Mouse (Mus musculus) spleen, adult 12 weeks (tissue): Measurements from ENCODE around the gene Ngrn.

Source experiments
- DNase-seq: peaks from one replicate; pipeline ENCODE4 v3.0.0; 2022; ENCODE audit warnings: low spot score

Ngrn gene

GRCm38 (mm10) chr7:80260625-80261371 is at the start of gene Ngrn:
Gene Ngrn (plus strand): TSS chr7:80261215.
- DNase-seq: peak; percentile 76

DNA sequence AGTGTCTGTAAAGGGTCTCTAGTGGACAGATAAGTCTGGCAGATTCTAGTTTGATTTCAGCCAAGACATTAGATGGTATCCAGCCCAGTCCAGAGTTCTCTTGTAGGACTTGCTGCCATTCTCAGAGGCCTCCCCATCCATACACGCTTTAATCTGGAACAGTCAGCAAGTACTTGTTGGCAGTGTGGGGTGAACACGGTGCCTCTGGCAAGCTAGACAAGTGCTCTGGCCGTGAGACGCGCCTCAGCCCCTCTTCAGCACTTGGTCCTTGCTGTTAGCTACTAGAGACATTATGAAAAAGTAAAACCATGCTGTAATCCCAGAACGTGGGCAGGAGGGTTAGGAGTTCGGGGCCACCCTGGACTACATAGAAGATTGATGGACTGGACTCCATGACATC is 47.4 kb upstream of the Ngrn start:
- DNase-seq: no peak

- DNase-seq: no peak
Measured at GRCm38 (mm10) chr7:80214459-80214858, 46.6 kb upstream of the Ngrn start.

- peak; percentile 68 for DNase-seq
Measured at GRCm38 (mm10) chr7:80215398-80215797, 45.6 kb upstream of the Ngrn start.

- DNase-seq: no peak
Measured at GRCm38 (mm10) chr7:80216566-80216965, 44.4 kb upstream of the Ngrn start.

GRCm38 (mm10) chr7:80218666-80219065 is 42.3 kb upstream of the Ngrn start:
- DNase-seq: no peak

DNA sequence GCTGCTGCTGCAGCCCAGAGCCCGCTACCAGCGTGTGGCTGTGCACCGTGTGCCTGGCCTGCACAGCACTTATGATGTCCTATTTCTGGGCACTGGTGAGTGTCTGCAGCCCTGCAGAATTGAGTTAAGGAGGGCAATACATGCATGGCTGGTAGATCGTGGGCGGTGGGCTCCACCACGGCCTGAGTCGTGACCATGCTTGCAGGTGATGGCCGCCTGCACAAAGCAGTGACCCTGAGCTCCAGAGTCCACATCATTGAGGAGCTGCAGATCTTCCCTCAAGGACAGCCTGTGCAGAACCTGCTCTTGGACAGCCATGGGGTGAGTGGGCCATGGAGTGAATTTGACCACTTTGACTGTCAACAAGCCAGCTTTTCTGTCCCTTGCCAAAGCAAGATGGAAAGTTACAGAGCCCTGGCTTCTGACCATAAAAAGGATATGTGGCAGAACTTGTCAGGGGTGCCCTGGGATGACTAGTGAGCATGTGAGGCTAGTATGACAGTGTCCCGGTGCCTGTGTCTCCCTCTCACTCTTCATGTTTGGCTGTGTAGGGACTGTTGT is 40.7 kb upstream of the Ngrn start:
- no peak for DNase-seq

DNA sequence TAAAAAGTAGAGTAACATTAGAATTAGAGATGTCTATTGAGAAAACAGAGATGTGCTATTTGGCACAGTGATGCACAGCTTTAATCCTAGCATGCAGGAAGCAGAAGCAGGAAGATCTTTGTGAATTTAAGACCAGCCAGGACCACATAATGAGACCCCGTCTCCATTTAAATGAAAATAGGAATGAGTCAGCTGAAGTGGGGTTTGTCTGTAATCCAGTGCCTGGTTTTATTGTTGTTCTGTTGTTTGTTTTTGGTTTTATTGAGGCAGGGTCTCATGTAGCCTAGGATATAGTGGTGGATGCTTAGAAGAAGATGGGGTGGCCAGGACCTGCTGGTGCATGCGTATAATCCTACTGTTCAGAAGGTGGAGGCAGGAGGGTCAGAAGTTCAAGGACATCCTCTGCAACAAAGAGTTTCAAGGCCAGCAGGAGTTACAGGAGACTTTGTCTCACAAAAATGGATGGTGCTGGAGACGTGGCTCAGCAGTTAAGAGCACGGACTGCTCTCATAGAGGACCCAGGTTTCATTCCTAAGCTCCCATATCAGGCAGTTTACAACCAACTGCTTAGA is 39.8 kb upstream of the Ngrn start:
- DNase-seq: no peak

DNA sequence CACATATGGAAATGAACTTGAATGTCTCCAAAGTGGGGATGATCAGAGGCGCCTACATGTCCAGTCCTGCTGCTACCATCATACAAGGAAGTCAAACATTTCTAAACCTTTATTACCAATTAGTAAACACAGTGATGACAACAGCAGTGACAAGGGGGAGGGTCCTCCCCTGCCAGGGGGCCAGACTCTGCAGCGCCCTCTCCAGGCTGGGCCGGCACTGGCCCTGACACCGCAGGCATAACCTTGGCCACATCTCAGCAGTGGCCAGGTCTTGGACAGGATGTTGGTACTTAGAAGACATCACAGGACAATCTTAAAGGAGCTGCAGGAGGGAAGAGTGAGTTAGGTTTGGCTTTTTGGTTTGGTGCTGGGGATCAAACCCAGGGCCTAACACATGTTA is 34.0 kb upstream of the Ngrn start:
- no peak for DNase-seq

- no peak for DNase-seq
Measured at GRCm38 (mm10) chr7:80230196-80230595, 30.8 kb upstream of the Ngrn start.

GRCm38 (mm10) chr7:80231971-80232488 is 29.0 kb upstream of the Ngrn start:
- no peak for DNase-seq

DNA sequence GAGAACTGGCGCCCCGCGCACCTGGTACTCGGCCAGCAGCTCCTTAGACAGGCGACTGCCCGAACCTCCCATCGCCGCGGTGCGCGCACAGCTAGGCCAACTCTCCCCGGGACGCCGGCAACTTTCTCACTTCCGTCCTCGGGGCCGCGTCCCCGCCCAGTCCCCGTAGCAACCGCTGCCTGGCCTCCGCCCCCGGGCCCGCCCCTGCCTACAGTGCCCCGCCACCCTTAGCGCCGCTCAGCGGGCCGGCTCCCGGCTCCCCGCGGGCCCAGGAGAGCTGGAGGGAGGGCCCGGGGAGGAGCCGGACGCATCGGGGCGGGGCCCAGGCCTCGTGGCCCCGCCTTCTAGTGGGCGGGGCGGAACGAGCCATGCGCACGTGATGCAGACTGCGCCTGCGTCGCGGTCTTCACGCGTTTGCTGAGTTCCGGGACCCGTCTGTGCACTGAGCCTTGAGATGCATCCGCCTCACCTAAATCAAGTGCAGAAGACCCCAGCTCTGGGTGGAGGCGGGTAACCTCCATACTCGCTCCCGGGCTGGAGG is 28.5 kb upstream of the Ngrn start, which contains the start of the genes Cib1 and Gdpgp1:
Gene Cib1 (minus strand): TSS at position 325 of the 541 bp plus-strand sequence.
Gene Gdpgp1 (plus strand): TSS at position 377 of the 541 bp plus-strand sequence.
- DNase-seq: peak; percentile 100

DNA sequence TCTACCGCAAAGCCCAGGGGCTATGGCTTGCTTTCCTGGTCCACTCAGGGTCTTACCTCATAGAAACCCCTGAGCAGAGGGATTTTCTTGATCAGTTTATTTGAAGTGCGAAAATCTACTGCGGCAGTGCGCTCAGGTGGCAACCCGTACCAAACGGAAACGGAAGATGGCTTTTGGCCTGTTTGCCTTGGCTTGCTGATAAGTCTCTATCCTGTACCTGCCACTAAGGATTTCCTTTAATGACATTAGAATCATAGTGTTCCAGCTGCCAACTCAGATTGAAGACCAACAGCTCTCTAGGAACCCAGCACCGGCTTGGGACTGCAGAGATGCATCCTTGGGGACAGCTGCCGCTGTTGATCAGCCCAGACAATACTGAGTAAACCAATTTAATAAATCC is 27.2 kb upstream of the Ngrn start:
- no peak for DNase-seq

DNA sequence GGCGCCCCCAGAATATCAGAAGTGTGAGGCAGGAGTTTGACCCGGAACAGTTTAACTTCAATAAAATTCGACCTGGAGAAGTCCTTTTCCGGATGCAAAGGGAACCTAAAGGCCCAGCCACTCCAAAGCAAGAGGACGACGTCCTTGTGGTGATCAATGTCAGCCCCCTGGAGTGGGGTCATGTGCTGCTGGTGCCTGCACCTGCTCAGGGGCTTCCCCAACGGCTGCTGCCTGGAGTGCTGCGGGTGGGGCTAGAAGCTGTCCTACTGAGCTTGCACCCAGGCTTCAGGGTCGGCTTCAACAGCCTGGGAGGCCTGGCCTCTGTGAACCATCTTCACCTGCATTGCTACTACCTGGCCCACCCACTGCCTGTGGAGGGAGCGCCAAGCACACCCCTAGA is 22.5 kb upstream of the Ngrn start:
- no peak for DNase-seq

DNA sequence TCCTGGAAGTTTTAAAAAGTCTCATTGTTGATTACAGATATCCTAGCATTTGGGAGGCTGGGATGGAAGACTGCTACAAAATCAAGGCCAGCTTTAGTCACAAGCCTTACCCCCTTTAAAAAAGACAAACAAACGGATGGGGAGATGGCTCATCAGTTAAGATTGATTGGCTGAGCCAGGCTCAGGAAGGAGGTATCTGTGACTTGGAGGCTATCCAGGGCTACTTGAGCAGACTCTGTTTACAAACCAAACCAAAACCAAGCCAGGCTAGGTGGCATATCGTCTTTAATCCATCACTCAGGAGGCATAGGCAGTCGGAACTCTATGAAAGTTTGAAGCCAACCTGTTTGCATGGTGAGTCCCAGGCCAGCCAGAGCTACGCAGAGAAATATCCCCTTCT is 19.4 kb upstream of the Ngrn start:
- DNase-seq: no peak

DNA sequence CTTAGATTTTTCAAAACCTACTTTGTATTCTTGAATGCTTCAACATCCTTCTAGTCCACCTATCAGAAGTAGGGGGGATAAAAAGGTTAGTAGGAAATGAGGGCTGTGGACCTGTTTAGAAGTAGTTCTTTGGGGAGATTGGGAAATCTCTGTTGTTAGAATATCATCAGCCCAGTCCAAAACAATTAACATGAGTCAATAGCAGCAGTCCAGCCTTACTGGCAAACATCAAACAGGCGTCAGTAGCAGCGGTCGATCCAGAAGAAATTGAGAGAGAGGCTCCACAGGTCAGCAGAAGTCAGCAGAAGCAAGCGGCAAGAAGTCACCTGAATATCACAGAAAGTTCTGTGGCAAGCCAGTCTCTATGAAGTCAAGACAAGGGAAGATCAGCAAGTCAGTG is 16.2 kb upstream of the Ngrn start:
- DNase-seq: no peak

DNA sequence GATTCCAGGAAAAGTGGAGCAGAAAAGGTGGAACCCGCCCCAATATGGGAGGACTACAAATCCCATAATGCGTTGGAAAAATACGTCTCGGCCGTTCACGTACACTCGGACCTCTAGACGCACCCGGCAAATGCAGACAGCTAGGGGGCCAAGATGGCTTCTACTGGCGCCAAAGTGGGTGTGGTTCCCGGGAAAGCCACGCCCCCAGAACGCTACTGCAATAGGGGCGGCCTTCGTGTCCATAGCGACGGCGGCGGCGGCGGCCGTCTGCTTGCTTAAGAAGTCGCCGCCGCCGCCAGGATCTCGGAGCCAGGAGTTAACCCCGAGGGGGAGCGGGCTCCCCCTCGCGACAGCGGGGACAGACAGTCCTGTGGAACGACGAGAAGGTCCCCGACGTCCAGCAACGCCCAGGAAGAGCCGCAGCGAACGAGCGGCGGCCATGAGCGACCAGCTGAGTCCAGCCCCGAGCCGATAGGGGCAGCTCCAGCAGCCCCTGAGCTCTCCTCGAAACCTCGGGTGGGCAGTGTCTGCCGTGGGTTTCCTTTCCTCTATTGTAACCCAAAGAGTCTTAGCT is 14.8 kb upstream of the Ngrn start, which contains the start of gene Ttll13:
Gene Ttll13 (plus strand): TSS at position 229 of the 574 bp plus-strand sequence.
- peak; percentile 89 for DNase-seq

DNA sequence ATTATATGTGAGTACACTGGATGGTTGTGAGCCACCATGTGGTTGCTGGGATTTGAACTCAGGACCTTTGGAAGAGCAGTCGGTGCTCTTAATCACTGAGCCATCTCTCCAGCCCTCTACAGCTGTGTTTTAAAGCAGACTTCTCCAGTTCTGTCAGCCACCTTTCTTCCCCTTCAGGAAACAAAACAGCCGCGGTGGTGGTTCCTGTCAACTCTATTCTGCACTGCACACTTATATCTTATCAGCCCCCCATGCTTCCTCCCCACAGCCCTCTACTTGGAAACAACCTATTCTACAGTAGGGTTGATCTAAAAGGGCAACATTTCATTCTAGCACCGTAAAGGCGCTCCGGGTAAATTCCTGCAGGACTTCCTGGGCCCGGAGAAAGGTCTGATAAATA is 14.2 kb upstream of the Ngrn start:
- no peak for DNase-seq

DNA sequence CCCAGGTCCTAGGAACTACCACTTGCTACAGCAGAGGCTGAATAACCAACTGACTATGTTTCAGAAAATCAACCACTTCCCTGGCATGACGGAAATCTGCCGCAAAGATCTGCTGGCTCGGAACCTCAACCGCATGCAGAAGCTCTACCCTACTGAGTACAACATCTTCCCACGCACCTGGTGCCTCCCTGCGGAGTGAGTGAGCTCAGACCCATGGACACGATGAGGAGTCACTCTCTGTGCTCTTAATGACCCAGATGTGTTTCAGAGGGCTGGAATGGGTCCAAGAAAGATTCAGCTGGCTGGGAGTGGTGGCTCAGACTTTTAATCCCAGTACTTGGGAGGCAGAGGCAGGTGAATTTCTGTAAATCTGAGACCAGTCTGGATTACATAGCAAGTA is 8.6 kb upstream of the Ngrn start:
- no peak for DNase-seq

DNA sequence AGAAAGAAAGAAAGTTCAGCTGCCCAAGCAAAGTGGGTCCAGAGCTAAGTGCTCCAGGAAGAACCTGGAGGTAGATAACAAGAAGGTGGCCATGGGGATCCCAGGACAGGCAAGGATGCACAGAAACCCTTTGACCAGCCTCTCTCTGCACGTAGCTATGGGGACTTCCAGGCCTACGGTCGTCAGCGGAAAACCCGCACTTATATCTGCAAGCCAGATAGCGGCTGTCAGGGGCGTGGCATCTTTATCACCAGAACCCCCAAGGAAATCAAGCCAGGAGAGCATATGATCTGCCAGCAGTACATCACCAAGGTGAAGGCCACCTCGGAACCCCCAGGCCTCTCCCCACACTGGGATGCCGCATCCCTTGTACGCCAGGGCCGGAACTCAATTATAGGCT is 8.1 kb upstream of the Ngrn start:
- DNase-seq: no peak

GRCm38 (mm10) chr7:80255981-80256380 is 5.0 kb upstream of the Ngrn start:
- no peak for DNase-seq

DNA sequence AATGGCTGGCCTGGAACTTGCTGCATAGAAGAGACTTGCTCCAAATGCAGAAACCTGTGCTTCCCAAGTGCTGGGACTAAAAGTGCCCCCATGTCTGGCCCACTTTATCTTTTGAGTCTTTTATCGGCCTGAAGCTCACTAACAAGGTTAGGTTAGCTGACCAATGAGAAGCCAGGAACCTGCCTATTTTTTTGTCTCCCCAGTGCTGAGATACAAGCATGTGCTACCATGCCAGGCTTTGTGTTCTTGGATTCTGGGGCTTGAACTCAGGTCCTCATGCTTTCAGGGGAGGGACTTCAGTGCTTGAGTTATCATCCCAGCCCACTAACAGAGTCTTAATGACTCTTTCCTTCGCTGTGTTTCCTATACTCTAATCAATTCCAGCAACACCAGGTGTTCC is 3.3 kb upstream of the Ngrn start:
- DNase-seq: no peak
